Mouse (Mus musculus) heart, adult 9 months (tissue): Measurements from ENCODE around the gene Cfap46.
"Not testable (repeated sequence)": the region's sequence is repeated elsewhere in the genome, so short reads cannot be mapped to it uniquely, and the experiment has no call there.

Source experiments
- DNase-seq, 2 experiments: peaks; one replicate each; pipeline ENCODE4 v3.0.0; 2022; ENCODE audit warnings: low spot score in 2 of 2

The Cfap46 gene

GRCm38 (mm10) chr7:139663318-139663717 lies 20.3 kb downstream of the Cfap46 start:
- peak; percentile 17 to 25 for DNase-seq

- not testable (repeated sequence) for DNase-seq
These were observed 23.7 kb downstream of the Cfap46 start for GRCm38 (mm10) chr7:139659901-139660300.

- DNase-seq, result no peak
These were observed 33.9 kb downstream of the Cfap46 start for GRCm38 (mm10) chr7:139649698-139650097.

GRCm38 (mm10) chr7:139648107-139648824 lies 35.4 kb downstream of the Cfap46 start:
- DNase-seq, result peak; percentile 49 to 88

GRCm38 (mm10) chr7:139633393-139633792 lies 50.2 kb downstream of the Cfap46 start:
- no peak for DNase-seq

- DNase-seq, result no peak
These were observed 58.5 kb downstream of the Cfap46 start for GRCm38 (mm10) chr7:139625156-139625555.

GRCm38 (mm10) chr7:139622568-139622967 lies 61.0 kb downstream of the Cfap46 start:
- DNase-seq, result no peak

GRCm38 (mm10) chr7:139615767-139616766 lies 67.5 kb downstream of the Cfap46 start:
- peak; percentile 12 to 26 for DNase-seq

- DNase-seq, result no peak
These were observed 73.3 kb downstream of the Cfap46 start for GRCm38 (mm10) chr7:139610328-139610727.

GRCm38 (mm10) chr7:139595862-139596261 lies 87.8 kb downstream of the Cfap46 start:
- no peak for DNase-seq

GRCm38 (mm10) chr7:139595311-139595710 lies 88.3 kb downstream of the Cfap46 start:
- DNase-seq, result no peak

- DNase-seq, result no peak
These were observed 92.3 kb downstream of the Cfap46 start for GRCm38 (mm10) chr7:139591311-139591710.

- DNase-seq, result no peak
These were observed 93.3 kb downstream of the Cfap46 start for GRCm38 (mm10) chr7:139590302-139590701.

- DNase-seq, result no peak
These were observed 95.7 kb downstream of the Cfap46 start for GRCm38 (mm10) chr7:139587919-139588318.

- no peak for DNase-seq
These were observed 98.3 kb downstream of the Cfap46 start for GRCm38 (mm10) chr7:139585183-139585821.

- peak in 1 of 2 experiments; percentile 7 for DNase-seq
These were observed 99.1 kb downstream of the Cfap46 start for GRCm38 (mm10) chr7:139584221-139585175.

GRCm38 (mm10) chr7:139583094-139583737 lies 100.4 kb downstream of the Cfap46 start:
- DNase-seq, result no peak

GRCm38 (mm10) chr7:139582595-139582994 lies 101.0 kb downstream of the Cfap46 start, which contains the start of gene Nkx6-2:
TSS of gene Nkx6-2 (minus strand) at chr7:139582797.
- DNase-seq, result peak; percentile 29 to 30

GRCm38 (mm10) chr7:139581801-139582571 lies 101.6 kb downstream of the Cfap46 start:
- no peak for DNase-seq
